Mouse (Mus musculus) large intestine, adult 2 months (tissue): ENCODE measurements around the gene Csrp3. TPM values are rescaled to one million over a fixed set of nuclear protein-coding genes. Genes with fewer than 3 reads are reported as not detected.

ENCODE experiments used
- DNase-seq: peaks from one replicate; pipeline ENCODE4 v3.0.0-alpha.2; 2012; ENCODE audit warnings: low read depth, low spot score
- WGBS: fragments of 180-500 bp; shearing (Covaris S2); methylation state at CpG from one replicate; pipeline ENCODE4 v1.1.7; 2018; 5-methylcytosine and 5-hydroxymethylcytosine counted together
- polyA plus RNA-seq: library from polyadenylated mRNA; depleted of rRNA; stranded (reverse); fragments of >200 nt; gene quantifications from 2 replicates; pipeline ENCODE4 v1.2.3, GENCODE M21; 2012; rRNA removed

Gene Csrp3
- polyA plus RNA-seq, 1 experiment: not detected

DNA sequence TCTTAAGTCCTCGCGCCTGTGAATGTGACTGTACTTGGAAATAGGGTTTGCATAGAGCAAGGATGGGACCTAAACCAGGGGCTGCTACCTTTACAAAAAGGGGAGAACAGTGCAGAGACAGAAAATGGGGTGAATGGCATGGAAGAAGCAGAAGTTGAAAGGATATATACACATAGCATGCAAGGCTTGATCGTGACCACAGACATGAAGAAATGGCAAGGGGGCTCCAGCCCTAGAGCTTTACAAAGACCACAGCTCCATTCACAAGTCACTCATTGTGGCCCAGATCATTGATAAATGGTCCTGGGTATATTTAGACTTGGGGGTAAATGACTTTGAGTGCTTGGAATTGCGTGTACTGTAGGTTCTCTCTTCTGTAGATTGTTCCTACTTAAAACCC is 65.4 kb downstream of the Csrp3 start:
- WGBS: 80% methylated on average over 4 of the region's 4 CpGs
- DNase-seq: no peak

Other genes with a start within 250 kb of the Csrp3 start
- gene Mrgprb3, start 204.2 kb downstream of the Csrp3 start, polyA plus RNA-seq: not detected in 2 replicates
- 22.8 and 24.3 TPM in 2 replicates for gene Zdhhc13, start 59.0 kb downstream of the Csrp3 start, polyA plus RNA-seq
- 7.4 and 12.1 TPM in 2 replicates for gene E2f8, start 33.6 kb upstream of the Csrp3 start, polyA plus RNA-seq
- 4.4 and 5.9 TPM in 2 replicates for gene Nav2, start 60.7 kb upstream of the Csrp3 start, polyA plus RNA-seq